Mouse (Mus musculus) left cerebral cortex, adult 9 months (tissue): ENCODE data around the gene Pdzd2.
A peak's percentile ranks its signal among the peaks of the same experiment; 100 is the strongest.

Source experiments
- DNase-seq, 2 experiments: peaks; one replicate each; pipeline ENCODE4 v3.0.0; 2022; ENCODE audit warnings: low spot score in 2 of 2

Gene Pdzd2

GRCm38 (mm10) chr15:12623521-12623920 is 116.2 kb downstream of the Pdzd2 start:
- DNase-seq, result no peak

- no peak for DNase-seq
Observed at GRCm38 (mm10) chr15:12622701-12623100, 117.0 kb downstream of the Pdzd2 start.

DNA sequence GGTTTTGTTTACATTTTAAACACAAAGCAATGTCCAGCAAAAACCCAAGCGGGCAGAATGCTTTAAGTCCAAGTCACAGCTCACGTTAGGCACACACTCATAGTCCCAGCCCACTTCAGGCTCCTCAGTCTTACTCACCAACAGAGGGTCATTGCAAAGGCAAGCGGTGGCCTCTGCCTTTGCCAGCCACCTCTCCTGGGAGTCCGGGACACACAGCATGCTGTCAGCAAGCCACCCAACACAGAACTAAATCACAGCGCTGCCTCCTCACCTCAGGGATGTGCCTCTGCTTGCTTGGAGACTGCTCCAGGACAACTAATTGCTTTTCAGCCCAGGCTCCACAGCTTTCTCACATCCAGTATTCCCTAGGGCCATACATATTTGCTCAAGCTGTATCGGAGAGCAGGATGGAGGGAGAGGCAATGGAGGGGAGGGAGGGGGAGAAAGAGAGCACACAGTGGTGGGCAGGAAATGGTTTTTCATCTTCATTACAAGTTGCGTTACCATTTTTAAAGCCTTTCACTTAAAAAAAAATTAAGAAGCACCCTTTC is 117.6 kb downstream of the Pdzd2 start:
- no peak for DNase-seq

DNA sequence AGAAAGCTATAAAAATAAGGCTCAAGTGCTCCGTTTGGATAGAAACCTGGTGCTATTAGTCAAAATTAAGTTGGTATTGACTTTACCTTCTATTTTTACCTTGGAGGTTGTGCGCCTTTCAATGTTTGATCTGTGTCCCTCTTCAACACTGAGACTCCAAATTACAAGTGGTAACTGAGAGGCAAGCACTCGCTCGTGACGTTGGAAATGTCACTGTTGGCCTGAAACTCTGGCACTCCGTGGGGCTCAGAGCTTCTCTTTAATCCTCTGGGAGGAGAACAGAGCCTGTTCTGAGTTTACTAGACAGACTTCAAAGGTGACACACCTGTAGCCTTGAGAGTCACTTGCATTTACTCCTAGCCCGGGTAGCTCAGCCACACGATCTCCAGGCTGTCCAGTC is 120.5 kb downstream of the Pdzd2 start:
- DNase-seq, result no peak

DNA sequence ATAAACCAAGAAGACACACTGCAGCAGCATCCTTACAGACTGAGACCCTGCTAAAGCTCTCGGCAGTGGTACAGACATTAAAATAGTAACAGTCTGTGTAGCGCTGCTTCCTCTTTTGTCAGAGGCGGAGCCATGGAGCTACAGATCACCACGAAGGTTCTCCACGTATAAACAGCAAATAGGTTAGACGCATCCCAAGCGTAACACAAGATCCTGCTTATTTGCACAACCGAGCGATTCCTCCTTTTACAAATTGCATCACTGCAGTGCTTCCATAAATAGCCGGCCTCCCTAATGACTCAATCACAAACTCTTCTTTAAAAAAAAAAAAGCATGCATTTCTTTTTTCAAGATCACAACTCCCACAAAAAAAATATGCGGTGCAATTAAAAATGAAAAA is 122.1 kb downstream of the Pdzd2 start:
- peak in 1 of 2 experiments; percentile 39 for DNase-seq

DNA sequence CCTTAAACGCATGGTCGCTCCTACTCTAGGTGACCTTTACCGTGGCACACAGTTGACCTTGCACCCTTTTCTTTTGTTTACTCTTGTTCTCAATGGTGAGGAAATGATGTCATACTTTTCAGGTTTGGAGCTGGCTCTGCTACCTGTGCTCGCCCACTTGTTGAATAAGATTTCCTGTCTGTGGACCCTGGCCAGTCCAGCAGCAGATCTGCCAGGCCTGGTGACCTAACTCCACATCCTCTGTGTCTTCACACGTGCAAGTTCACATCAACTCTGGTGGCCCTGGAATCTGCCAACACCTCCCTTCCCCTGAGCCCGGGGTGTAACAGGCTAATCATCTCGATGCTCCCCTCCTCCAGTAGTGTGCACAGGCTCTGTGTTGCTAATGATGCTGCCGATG is 122.5 kb downstream of the Pdzd2 start:
- DNase-seq, result no peak

GRCm38 (mm10) chr15:12614944-12615878 is 124.5 kb downstream of the Pdzd2 start:
- no peak for DNase-seq

DNA sequence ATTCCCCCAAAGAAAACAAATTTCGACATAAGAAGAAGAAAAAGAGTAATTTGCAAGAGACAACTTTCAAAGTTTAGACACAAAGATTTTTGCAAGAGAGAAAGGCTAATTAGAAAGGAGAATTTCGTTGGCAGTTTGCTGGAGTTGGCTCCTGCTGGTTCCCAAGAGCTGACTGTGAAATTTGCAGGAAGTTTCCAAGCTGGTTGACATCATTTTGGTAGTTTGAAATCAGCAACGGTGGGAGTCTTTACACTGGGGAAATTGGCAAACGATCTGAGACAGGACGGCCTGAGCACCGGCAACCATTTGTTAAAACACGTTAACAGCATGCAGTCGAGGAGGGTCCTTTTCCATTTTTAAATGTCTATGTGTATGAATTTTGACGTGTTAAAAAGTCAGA is 125.7 kb downstream of the Pdzd2 start:
- DNase-seq, result peak in 1 of 2 experiments; percentile 30

GRCm38 (mm10) chr15:12612944-12613675 is 126.6 kb downstream of the Pdzd2 start:
- DNase-seq, result no peak

- DNase-seq, result no peak
Observed at GRCm38 (mm10) chr15:12608090-12608489, 131.6 kb downstream of the Pdzd2 start.

- DNase-seq, result no peak
Observed at GRCm38 (mm10) chr15:12606306-12606705, 133.4 kb downstream of the Pdzd2 start.

DNA sequence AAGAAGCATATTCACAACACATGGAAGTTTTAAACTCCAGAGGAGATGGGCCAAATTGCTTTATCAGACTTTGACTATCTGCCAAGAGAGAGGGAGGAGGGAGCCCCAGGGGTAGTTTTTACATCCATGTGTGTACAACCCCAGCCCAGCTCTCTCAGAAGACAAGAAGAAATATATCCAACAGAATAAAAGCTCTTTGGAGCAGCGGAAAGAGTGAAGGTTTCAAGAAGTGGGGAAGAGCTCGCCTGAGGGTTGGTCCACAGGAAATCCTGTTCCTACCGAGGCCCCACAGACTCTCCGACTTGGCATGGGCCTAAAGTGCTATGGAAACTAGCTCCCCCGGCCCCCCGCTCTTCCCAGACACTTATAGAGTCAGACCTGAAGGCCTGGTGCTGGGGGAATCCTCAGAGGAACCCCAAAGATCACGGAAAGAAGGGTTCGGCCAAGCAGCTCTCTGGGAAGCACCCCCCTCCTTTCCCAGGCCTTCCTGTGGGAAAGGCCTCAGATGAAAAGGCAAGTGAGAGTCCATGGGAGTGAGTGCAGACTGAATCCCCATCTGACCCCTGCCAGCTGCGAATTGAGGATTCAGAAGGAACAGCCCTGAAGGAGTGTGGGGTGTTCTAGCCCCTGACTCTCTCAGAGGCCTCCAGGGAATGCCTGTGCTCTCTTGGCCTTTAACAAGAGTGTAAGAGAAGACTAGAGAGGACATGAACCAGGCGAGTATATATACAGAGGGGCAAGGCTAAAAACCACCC is 134.3 kb downstream of the Pdzd2 start:
- no peak for DNase-seq

DNA sequence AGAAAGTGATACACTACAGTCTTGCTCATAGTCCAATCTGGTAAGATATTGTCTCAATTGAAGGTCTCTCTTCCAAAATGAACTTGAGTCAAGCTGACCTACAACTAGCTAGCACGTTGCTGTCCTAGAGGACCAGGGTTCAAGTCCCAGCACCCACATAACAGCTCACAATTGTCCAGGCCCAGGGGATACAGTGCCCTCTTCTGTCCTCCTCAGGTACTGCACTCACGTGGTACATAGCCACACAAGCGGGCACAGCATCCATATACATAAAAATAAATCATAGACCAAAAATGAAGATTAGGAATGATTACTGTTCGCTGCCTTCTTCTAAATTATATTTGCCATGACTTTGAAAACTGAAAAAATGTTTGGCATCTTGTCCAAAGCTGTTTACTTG is 136.1 kb downstream of the Pdzd2 start:
- DNase-seq, result no peak

DNA sequence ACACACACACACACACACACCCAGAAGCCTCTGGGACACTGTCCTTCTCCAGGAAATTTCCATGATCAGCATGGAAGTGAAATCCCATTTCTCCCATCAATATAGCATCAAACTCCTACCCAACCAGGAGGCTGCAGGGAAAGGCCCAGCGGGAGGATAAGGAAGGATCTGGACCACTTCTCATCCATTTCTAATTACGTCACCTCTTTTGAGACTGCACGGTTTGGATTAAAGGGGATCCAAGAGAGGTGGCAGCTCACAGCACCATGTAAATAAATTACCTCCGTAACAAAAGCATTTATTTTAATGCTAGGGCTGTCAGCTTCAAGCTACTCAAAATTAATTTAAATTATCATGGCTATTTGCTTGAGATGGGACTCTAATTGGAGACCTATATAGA is 146.6 kb downstream of the Pdzd2 start:
- DNase-seq, result no peak

- DNase-seq, result no peak
Observed at GRCm38 (mm10) chr15:12592628-12593027, 147.1 kb downstream of the Pdzd2 start.

DNA sequence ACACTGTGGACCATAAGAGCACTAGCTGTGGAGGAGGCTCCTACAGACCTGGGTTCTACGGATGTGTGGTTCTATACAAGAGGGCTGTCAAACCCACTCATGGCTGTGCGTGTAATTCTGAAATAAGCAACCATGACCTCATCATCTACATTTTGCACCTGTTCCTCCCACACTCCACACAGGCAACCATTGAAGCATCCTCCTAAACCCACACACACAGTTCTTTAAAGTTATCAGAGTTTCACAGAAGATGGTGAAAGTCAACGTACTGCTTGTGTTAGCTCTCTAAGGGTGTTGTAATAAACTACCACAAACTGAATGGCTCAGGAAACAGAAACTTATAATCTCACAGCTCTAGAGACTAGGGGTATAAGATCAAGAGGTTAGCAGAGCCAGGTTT is 151.1 kb downstream of the Pdzd2 start:
- no peak for DNase-seq

DNA sequence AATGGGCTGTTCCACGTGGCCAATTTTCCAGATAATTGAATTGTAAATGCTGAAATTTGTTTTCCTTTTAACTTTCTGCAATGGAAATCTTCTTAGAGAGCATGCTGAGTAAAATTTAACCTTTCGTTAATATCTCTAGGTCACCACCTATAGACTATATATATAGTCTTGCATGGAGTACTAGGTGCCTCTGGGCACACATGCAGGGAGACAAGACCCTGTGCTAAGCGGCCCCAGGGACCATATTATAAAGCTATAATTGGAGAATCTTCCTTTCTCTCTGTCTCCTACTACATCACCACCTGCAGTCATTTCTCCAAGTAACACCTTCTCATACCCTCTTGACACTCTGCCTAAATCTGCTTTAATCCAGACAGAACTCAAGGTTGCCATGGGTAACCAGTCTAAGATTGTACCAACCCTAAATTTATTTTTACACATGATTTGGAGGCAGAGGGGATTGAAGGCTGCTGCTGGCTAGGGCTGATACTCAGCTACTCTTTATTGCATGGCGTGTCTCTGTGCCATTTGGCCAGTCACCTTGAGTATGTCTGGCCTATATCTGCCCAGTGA is 152.8 kb downstream of the Pdzd2 start:
- DNase-seq, result no peak

DNA sequence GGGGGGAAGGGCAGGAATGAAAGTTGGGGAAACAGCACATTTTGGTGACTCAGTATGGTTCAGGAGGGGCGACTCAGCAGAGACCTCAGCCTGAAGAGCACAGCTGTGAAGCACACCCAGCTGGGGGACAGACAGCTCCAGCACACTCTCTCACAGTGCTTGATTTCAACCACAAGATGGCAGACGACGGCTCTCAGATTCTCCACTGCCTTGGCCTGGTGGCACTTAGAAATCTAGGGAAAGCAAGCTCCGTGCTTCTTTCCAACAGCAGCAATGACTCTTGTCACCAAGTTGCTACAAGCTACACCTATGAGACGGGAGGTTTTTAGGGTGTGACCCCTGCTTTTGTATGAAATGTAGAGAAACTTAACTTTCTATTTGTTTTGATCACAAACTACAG is 153.6 kb downstream of the Pdzd2 start:
- peak; percentile 38 to 83 for DNase-seq

DNA sequence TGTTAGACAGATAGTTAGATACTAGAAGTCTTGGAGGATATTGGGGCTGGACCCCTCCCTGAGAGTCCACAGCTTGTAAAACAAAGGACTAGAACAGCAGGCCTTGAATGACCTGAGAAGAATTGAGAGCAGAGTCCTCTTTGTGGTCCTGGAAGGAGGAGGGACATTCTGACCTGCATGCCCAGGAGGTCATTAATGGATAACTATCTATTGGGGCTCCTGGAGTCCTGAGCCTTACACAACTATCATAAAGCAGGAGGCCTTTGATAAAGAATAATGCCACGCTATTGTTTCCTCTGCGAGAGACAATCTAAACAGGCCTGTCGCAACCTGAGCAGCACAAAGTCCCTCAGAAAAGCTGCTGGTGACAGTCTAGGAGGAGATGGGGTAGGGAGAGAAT is 156.7 kb downstream of the Pdzd2 start:
- DNase-seq, result no peak

DNA sequence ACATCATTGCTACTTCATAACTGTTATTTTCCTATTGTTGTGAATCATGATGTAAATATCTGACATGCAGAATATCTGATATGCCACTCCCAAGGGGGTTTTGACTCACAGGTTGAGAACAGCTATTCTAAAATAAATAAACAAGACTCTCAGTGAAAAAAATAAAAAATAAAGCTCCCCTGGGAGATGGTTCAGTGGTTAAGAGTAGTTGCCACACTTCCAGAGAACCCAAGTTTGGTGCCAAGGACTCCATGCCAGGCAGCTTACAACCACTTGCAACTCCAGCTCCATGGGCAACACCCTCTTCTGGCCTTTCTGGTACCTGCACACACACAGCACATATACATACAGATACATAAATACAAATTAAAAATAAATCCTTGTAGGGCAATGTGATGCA is 157.3 kb downstream of the Pdzd2 start:
- DNase-seq, result no peak

DNA sequence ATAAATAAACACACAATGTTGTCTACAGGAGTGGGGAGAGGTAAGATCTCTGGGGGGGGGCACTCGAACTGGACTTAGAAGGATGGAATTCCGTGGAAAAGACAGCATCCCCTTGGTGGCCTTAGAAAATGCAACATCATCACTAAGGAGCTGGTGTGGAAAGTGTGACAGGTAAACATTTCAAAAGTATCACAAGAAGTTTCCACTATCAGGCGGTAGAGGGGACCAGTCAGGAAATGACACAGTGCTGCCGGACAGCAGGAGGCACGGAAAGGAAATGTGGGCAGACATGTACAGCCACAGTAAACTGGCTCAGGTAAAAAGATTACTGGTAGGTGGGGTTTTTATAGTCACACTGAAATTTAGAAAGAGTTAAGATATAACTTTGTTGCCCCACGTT is 160.5 kb downstream of the Pdzd2 start:
- DNase-seq, result no peak

GRCm38 (mm10) chr15:12578276-12578675 is 161.4 kb downstream of the Pdzd2 start:
- DNase-seq, result peak in 1 of 2 experiments; percentile 75
